Mouse (Mus musculus): ENCODE data around the gene Pfkl. TPM values are rescaled to one million over a fixed set of nuclear protein-coding genes. Genes with fewer than 3 reads are reported as not detected.

Pfkl gene
- polyA plus RNA-seq, 1 experiment from 2014 or later, result 193 TPM

GRCm38 (mm10) chr10:77978351-77979350 is 31.2 kb downstream of the Pfkl start, which contains the start of gene 1810043G02Rik:
1810043G02Rik (plus strand) TSS chr10:77978524.
- Histone ChIP-seq H3K4me3 (replicated peaks) (peak within 1 kb of the TSS; percentile 75), H3K4me1 (peaks cover 20% of the 10 kb centered on the region), H3K36me3 (no peaks in the 10 kb centered on the region), H3K4me2 (peak within 1 kb of the TSS; percentile 88), H3K9ac (peak within 1 kb of the TSS; percentile 65), H3K27ac (peak within 1 kb of the TSS; percentile 52), H3K27me3 (replicated peaks) (no peaks in the 10 kb centered on the region), H3K9me3 (no peaks in the 10 kb centered on the region)
- WGBS, result 1% methylated on average over 57 of the region's 57 CpGs
- peak; percentile 95 for ATAC-seq (ENCODE audit: insufficient read depth, low FRiP score, low read depth)

GRCm38 (mm10) chr10:77976458-77977150 is 33.3 kb downstream of the Pfkl start:
- Histone ChIP-seq H3K4me1 (peaks cover 20% of the 10 kb centered on the region), H3K9me3 (no peaks in the 10 kb centered on the region), H3K4me2 (no peak overlapping the region), H3K27me3 (replicated peaks) (no peaks in the 10 kb centered on the region), H3K9ac (no peak overlapping the region), H3K36me3 (no peaks in the 10 kb centered on the region), H3K27ac (peak overlapping the region; percentile 51; the same call in 1 of the 2 replicates), H3K4me3 (replicated peaks) (no peak overlapping the region)
- ATAC-seq (ENCODE audit: insufficient read depth, low FRiP score, low read depth), result no peak; the same call in 1 of the 2 replicates
- 50% methylated on average over 8 of the region's 8 CpGs for WGBS

GRCm38 (mm10) chr10:77975653-77976052 is 34.2 kb downstream of the Pfkl start:
- Histone ChIP-seq H3K9ac (no peak overlapping the region), H3K27ac (peak overlapping the region; percentile 80)

GRCm38 (mm10) chr10:77974811-77975210 is 35.1 kb downstream of the Pfkl start:
- WGBS, result 62% methylated on average over 5 of the region's 5 CpGs
- no peaks in the 10 kb centered on the region for H3K9me3 ChIP-seq
- H3K27ac ChIP-seq, result no peak overlapping the region; the same call in 1 of the 2 replicates
- no peak overlapping the region for H3K4me3 ChIP-seq (replicated peaks)
- peaks cover 3% of the 10 kb centered on the region for H3K27me3 ChIP-seq (replicated peaks)
- peaks cover 21% of the 10 kb centered on the region for H3K4me1 ChIP-seq
- no peak overlapping the region for H3K9ac ChIP-seq
- no peaks in the 10 kb centered on the region for H3K36me3 ChIP-seq
- H3K4me2 ChIP-seq, result no peak overlapping the region
- no peak for ATAC-seq (ENCODE audit: insufficient read depth, low FRiP score, low read depth)

More at GRCm38 (mm10) chr10:77975653-77976052, 34.2 kb downstream of the Pfkl start:
- no peak for ATAC-seq (ENCODE audit: insufficient read depth, low FRiP score, low read depth)
- no peaks in the 10 kb centered on the region for H3K27me3 ChIP-seq (replicated peaks)
- peak overlapping the region; percentile 26; the same call in 1 of the 2 replicates for H3K4me2 ChIP-seq
- 18% methylated on average over 4 of the region's 4 CpGs for WGBS
- H3K36me3 ChIP-seq, result no peaks in the 10 kb centered on the region
- H3K9me3 ChIP-seq, result no peaks in the 10 kb centered on the region
- H3K4me1 ChIP-seq, result peaks cover 20% of the 10 kb centered on the region
- H3K4me3 ChIP-seq (replicated peaks), result no peak overlapping the region

- 62% methylated on average over 5 of the region's 5 CpGs for WGBS
- no peak overlapping the region for H3K27ac ChIP-seq
- peaks cover 6% of the 10 kb centered on the region for H3K27me3 ChIP-seq (replicated peaks)
- peaks cover 24% of the 10 kb centered on the region for H3K4me1 ChIP-seq
- ATAC-seq (ENCODE audit: insufficient read depth, low FRiP score, low read depth), result no peak
- H3K9me3 ChIP-seq, result no peaks in the 10 kb centered on the region
- no peak overlapping the region for H3K4me2 ChIP-seq
- no peak overlapping the region for H3K4me3 ChIP-seq (replicated peaks)
- H3K36me3 ChIP-seq, result no peaks in the 10 kb centered on the region
- no peak overlapping the region for H3K9ac ChIP-seq
These were observed 35.6 kb downstream of the Pfkl start for GRCm38 (mm10) chr10:77974323-77974722.

GRCm38 (mm10) chr10:77971709-77972553 is 38.0 kb downstream of the Pfkl start:
- Histone ChIP-seq H3K9me3 (no peaks in the 10 kb centered on the region), H3K27me3 (replicated peaks) (peaks cover 18% of the 10 kb centered on the region), H3K27ac (no peak overlapping the region), H3K9ac (no peak overlapping the region), H3K36me3 (no peaks in the 10 kb centered on the region), H3K4me1 (peaks cover 13% of the 10 kb centered on the region; the same call in 1 of the 2 replicates), H3K4me2 (no peak overlapping the region), H3K4me3 (replicated peaks) (no peak overlapping the region)
- WGBS, result 63% methylated on average over 17 of the region's 17 CpGs
- no peak for ATAC-seq (ENCODE audit: insufficient read depth, low FRiP score, low read depth)

GRCm38 (mm10) chr10:77971191-77971590 is 38.7 kb downstream of the Pfkl start:
- H3K27ac ChIP-seq, result no peak overlapping the region
- no peak overlapping the region for H3K4me2 ChIP-seq
- WGBS, result 83% methylated on average over 10 of the region's 10 CpGs
- H3K9me3 ChIP-seq, result no peaks in the 10 kb centered on the region
- peaks cover 9% of the 10 kb centered on the region; the same call in 1 of the 2 replicates for H3K4me1 ChIP-seq
- ATAC-seq (ENCODE audit: insufficient read depth, low FRiP score, low read depth), result no peak
- peaks cover 18% of the 10 kb centered on the region for H3K27me3 ChIP-seq (replicated peaks)
- H3K36me3 ChIP-seq, result no peaks in the 10 kb centered on the region
- no peak overlapping the region for H3K4me3 ChIP-seq (replicated peaks)
- H3K9ac ChIP-seq, result no peak overlapping the region

GRCm38 (mm10) chr10:77970481-77970880 is 39.4 kb downstream of the Pfkl start, which contains the start of gene Trpm2:
Trpm2 (minus strand) TSS chr10:77970563.
- Histone ChIP-seq H3K4me3 (replicated peaks) (peak within 1 kb of the TSS; percentile 29), H3K27me3 (replicated peaks) (peaks cover 18% of the 10 kb centered on the region), H3K9me3 (no peaks in the 10 kb centered on the region), H3K36me3 (no peaks in the 10 kb centered on the region), H3K4me1 (peaks cover 8% of the 10 kb centered on the region; the same call in 1 of the 2 replicates), H3K27ac (no peak within 1 kb of the TSS), H3K9ac (no peak within 1 kb of the TSS), H3K4me2 (peak within 1 kb of the TSS; percentile 66)
- 0 out of 2 replicates have a peak, but pooled peaks have one; percentile 7 for ATAC-seq (ENCODE audit: insufficient read depth, low FRiP score, low read depth)
- WGBS, result 81% methylated on average over 6 of the region's 6 CpGs

- no peak overlapping the region for H3K9ac ChIP-seq
- peak overlapping the region; percentile 29 for H3K4me3 ChIP-seq (replicated peaks)
- no peak overlapping the region for H3K27ac ChIP-seq
- H3K4me1 ChIP-seq, result peaks cover 4% of the 10 kb centered on the region; the same call in 1 of the 2 replicates
- WGBS, result 18% methylated on average over 8 of the region's 8 CpGs
- 0 out of 2 replicates have a peak, but pooled peaks have one; percentile 8 for ATAC-seq (ENCODE audit: insufficient read depth, low FRiP score, low read depth)
- no peaks in the 10 kb centered on the region for H3K36me3 ChIP-seq
- peaks cover 18% of the 10 kb centered on the region for H3K27me3 ChIP-seq (replicated peaks)
- peak overlapping the region; percentile 66 for H3K4me2 ChIP-seq
- H3K9me3 ChIP-seq, result no peaks in the 10 kb centered on the region
These were observed 39.9 kb downstream of the Pfkl start for GRCm38 (mm10) chr10:77969973-77970325.

- Histone ChIP-seq H3K4me2 (peak overlapping the region; percentile 66), H3K27me3 (replicated peaks) (peaks cover 18% of the 10 kb centered on the region), H3K9ac (no peak overlapping the region), H3K9me3 (no peaks in the 10 kb centered on the region), H3K36me3 (no peaks in the 10 kb centered on the region), H3K27ac (no peak overlapping the region), H3K4me3 (replicated peaks) (peak overlapping the region; percentile 29), H3K4me1 (peaks cover 4% of the 10 kb centered on the region; the same call in 1 of the 2 replicates)
- WGBS, result 6% methylated on average over 25 of the region's 26 CpGs
- ATAC-seq (ENCODE audit: insufficient read depth, low FRiP score, low read depth), result 0 out of 2 replicates have a peak, but pooled peaks have one; percentile 53
These were observed 40.5 kb downstream of the Pfkl start for GRCm38 (mm10) chr10:77969274-77969972.

Measured in stomach, embryonic 15.5 days (tissue).